Mouse (Mus musculus) heart, embryonic 16.5 days (tissue): Measurements from ENCODE around the gene Chst12. TPM values are rescaled to one million over a fixed set of nuclear protein-coding genes. Genes with fewer than 3 reads are reported as not detected.

Experiments
- ATAC-seq: fragments of 200-750 bp; cut with Nextera tagmentation; replicated peaks from 2 replicates; pipeline ENCODE4 v1.8.0; 2017; ENCODE audit warnings: moderate number of reproducible peaks; ENCODE audit not compliant: insufficient read depth, low FRiP score; ENCODE audit errors: extremely low read depth
- H3K27ac ChIP-seq: fragments of 300-500 bp; sonication (generic); 2 replicates; pipeline ENCODE4 v1.5.1; 2014; ENCODE audit warnings: mild to moderate bottlenecking, low read length, control low read depth, moderate library complexity
- H3K27me3 ChIP-seq: fragments of 300-500 bp; sonication (generic); 2 replicates; pipeline ENCODE4 v1.6.1; 2014; ENCODE audit warnings: low read length, mixed read lengths; ENCODE audit not compliant: control insufficient read depth, insufficient read depth
- H3K36me3 ChIP-seq: fragments of 300-500 bp; sonication (generic); 2 replicates; pipeline ENCODE4 v1.6.1; 2014; ENCODE audit not compliant: control insufficient read depth, insufficient read depth
- H3K4me1 ChIP-seq: fragments of 300-500 bp; sonication (generic); 2 replicates; pipeline ENCODE4 v1.6.1; 2014; ENCODE audit warnings: low read length, mixed read lengths; ENCODE audit not compliant: control insufficient read depth, insufficient read depth
- H3K4me2 ChIP-seq: fragments of 300-500 bp; sonication (generic); 2 replicates; pipeline ENCODE4 v1.6.1; 2014; ENCODE audit warnings: low read depth, mild to moderate bottlenecking, control low read depth, low read length
- H3K4me3 ChIP-seq: fragments of 300-500 bp; sonication (generic); 2 replicates; pipeline ENCODE4 v1.5.1; 2014; ENCODE audit warnings: mild to moderate bottlenecking, control low read depth, low read length
- H3K9ac ChIP-seq: fragments of 300-500 bp; sonication (generic); 2 replicates; pipeline ENCODE4 v1.6.1; 2014; ENCODE audit warnings: low read length, control low read depth
- H3K9me3 ChIP-seq: fragments of 300-500 bp; sonication (generic); replicated peaks from 2 replicates; pipeline ENCODE4 v1.6.1; 2016; ENCODE audit warnings: low read length; ENCODE audit not compliant: control insufficient read depth
- WGBS: fragments of 180-500 bp; shearing (Covaris S2); extraction: QIAGEN DNeasy Blood & Tissue Kit; methylation state at CpG from one replicate; pipeline ENCODE4 v1.1.7; 2014; 5-methylcytosine and 5-hydroxymethylcytosine counted together
- polyA plus RNA-seq: library from polyadenylated mRNA; unstranded; fragments of >200 nt; fragmentation: Nextera tagmentation; extraction: Ambion mirVana; gene quantifications from 2 replicates; pipeline ENCODE4 v1.2.1, GENCODE M21; 2015

Gene Chst12
- polyA plus RNA-seq, 1 experiment from 2014 or later = 13.9 TPM

DNA sequence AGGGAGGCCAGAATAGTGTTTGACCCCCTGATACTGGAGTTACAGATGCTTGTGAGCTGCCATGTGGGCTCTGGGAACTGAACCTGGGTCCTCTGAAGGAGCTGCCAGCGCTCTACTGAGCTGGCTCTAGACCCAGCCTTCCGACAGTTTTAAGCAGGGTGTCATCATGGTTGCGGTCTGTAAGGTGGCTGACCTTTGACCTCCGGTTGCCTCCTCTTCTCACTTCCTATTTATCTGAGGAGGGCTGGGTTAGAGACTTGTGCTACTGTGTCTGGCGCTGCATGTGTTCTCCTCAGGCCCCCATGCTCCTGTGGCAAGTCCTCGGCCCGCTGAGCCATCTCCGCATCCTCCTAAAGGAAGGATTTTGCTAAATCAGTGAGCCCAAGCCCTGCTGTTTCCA is 8.6 kb downstream of the Chst12 start:
- H3K36me3 ChIP-seq = no peaks in the 10 kb centered on the region
- no peak overlapping the region; the same call in 1 of the 2 replicates for H3K27ac ChIP-seq
- H3K4me1 ChIP-seq = peaks cover 10% of the 10 kb centered on the region
- no peak overlapping the region for H3K4me2 ChIP-seq
- no peaks in the 10 kb centered on the region for H3K27me3 ChIP-seq
- no peak overlapping the region for H3K4me3 ChIP-seq
- no peak for ATAC-seq
- WGBS = 85% methylated on average over 8 of the region's 8 CpGs
- no peak overlapping the region for H3K9ac ChIP-seq
- no peaks in the 10 kb centered on the region for H3K9me3 ChIP-seq

DNA sequence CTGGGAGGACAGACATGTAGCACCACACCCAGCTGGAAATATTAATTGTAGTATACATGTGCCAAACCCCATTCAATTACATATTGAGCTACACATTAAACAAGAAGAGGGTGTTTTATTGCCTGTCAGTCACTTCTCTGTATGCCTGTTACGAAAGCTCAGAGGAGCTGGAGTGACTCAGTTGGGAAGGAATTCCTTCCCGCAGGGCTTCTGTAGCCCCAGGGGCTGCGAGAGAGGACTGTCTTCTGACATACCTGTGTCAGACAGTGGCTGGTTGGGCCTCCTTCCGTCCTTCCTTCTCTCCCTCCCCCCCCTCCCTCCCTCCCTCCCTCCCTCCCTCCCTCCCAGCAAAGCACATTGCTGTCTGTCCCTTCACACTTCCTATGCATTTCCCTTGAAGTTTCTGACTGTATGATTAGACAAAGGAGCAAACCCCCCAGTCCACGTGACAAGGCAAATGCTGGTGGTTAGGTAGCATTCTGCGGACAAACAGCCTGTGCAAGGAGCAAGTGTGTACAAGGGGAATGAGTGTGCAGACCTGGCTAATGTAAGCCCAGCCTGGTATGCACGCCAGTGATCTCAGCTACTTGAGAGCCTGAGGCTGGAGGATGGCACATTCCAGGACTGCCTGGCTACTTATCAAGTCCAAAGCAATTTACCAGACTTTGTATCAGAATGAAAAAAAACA is 9.6 kb downstream of the Chst12 start:
- peak; percentile 61 for ATAC-seq
- H3K4me2 ChIP-seq = 0 out of 2 replicates have a peak overlapping the region, but pooled peaks have one; percentile 20
- peaks cover 13% of the 10 kb centered on the region for H3K4me1 ChIP-seq
- H3K36me3 ChIP-seq = no peaks in the 10 kb centered on the region
- no peaks in the 10 kb centered on the region for H3K27me3 ChIP-seq
- no peak overlapping the region for H3K9ac ChIP-seq
- no peaks in the 10 kb centered on the region for H3K9me3 ChIP-seq
- H3K4me3 ChIP-seq = no peak overlapping the region
- 16% methylated on average over 7 of the region's 7 CpGs for WGBS
- H3K27ac ChIP-seq = peak overlapping the region; percentile 30; the same call in 1 of the 2 replicates

DNA sequence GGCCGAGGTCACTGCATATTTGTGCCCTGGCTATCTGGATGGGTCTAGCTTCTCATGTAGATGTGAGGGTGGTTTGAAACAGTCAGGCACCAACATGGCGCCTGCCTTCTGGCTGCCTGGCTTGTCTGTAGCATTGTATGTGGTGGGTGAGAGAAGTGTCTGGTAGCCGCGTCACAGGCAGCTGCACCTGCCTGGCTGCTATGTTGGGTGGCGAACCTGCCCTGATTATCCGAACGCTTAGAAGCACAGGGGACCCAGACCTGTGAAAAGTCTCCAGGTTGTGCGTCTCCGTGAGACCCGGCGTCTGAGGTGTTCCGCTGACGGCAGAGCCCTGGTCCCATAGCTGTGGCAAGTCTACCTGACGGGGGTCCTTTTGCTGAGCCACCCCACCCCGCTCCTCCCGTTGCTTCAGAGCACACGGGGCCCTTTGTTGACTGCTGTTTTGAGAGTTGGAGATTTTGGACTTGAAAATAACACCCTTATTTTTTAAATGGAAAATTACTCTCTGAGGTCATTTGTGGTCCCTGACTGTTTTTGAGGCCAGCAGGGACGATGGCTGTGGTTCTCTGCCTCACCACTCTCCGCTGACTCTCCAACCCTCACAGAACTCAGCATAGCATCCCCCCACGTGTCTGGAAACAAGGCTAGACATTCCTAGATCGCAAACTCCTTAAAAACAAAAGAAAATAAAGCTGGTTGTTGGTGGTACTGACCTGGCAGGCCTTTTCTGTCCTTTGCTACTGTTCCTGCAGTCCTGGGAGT is 12.0 kb downstream of the Chst12 start:
- no peak; the same call in 1 of the 2 replicates for ATAC-seq
- Histone ChIP-seq H3K4me2 (no peak overlapping the region), H3K9ac (no peak overlapping the region), H3K27me3 (no peaks in the 10 kb centered on the region), H3K4me1 (peaks cover 13% of the 10 kb centered on the region), H3K9me3 (no peaks in the 10 kb centered on the region), H3K27ac (peak overlapping the region; percentile 33; the same call in 1 of the 2 replicates), H3K36me3 (no peaks in the 10 kb centered on the region), H3K4me3 (no peak overlapping the region)
- WGBS = 81% methylated on average over 21 of the region's 21 CpGs

DNA sequence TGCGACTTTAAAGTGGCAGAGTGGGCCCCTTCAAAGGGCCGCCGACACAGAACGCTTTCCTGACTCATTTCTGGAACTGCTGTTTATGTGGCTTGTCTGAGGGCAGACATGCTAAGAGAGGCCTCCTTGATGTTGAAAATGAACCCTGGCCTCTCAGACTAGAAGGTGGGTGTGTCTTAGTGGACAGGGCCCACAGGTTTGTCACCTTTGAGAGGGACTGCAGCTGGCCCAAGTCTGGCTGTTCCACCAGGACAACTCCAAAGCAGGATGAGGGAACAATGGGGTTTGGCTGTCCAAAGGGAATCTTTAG is 12.5 kb downstream of the Chst12 start:
- ATAC-seq = no peak
- no peak overlapping the region for H3K27ac ChIP-seq
- WGBS = 50% methylated on average over 4 of the region's 4 CpGs

DNA sequence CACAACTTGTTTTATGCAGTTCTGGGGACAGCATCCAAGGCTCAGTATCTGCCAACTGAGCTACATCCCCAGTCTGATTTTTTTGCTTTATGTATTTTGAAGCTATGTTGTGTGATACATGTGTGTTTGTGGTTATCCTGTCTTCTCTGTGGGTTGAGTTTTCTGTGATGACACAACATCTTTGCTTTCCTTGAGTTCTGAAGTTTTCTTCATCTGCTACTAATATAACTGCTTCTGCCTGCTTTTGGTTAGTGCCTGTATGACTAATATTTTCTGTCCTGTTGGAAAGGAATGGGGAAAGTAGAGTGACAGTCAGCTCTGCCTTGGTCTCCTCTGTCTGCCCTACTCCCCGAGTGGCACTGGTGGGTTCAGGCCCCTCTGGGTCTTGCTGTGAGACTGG is 15.8 kb downstream of the Chst12 start:
- no peak overlapping the region for H3K4me2 ChIP-seq
- H3K27me3 ChIP-seq = no peaks in the 10 kb centered on the region
- no peaks in the 10 kb centered on the region for H3K9me3 ChIP-seq
- WGBS = 76% methylated on average over 1 of the region's 1 CpGs
- H3K9ac ChIP-seq = no peak overlapping the region
- peaks cover 20% of the 10 kb centered on the region for H3K36me3 ChIP-seq
- ATAC-seq = no peak
- H3K27ac ChIP-seq = no peak overlapping the region
- H3K4me3 ChIP-seq = no peak overlapping the region
- 0 out of 2 replicates have a peak, but pooled peaks cover 6% of the 10 kb centered on the region for H3K4me1 ChIP-seq

More for the DNA sequence above, 12.5 kb downstream of the Chst12 start:
- no peak overlapping the region for H3K4me3 ChIP-seq
- no peaks in the 10 kb centered on the region for H3K27me3 ChIP-seq
- H3K4me1 ChIP-seq = peaks cover 13% of the 10 kb centered on the region
- H3K4me2 ChIP-seq = no peak overlapping the region
- H3K9me3 ChIP-seq = no peaks in the 10 kb centered on the region
- no peak overlapping the region for H3K9ac ChIP-seq
- H3K36me3 ChIP-seq = no peaks in the 10 kb centered on the region

DNA sequence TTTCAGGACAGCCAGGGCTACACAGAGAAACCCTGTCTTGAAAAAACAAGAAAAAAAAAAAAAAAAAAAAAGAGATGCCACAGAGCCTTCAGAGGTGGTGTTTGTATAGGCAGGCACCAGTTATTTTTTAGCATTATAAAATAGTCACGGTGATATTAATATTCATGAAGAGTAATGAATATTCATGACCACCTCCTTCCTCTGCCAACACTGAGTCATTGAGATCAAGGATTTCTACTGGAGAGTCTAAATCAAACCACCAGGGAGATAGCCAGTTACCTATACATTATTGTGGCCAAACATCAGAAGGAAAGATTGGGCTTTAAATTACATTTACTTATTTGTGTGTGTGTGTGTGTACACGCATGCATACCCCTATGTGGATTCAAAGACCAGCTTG is 21.4 kb downstream of the Chst12 start:
- no peak overlapping the region for H3K4me2 ChIP-seq
- H3K4me3 ChIP-seq = no peak overlapping the region
- peaks cover 29% of the 10 kb centered on the region for H3K36me3 ChIP-seq
- no peaks in the 10 kb centered on the region for H3K27me3 ChIP-seq
- H3K4me1 ChIP-seq = no peaks in the 10 kb centered on the region
- no peak overlapping the region for H3K27ac ChIP-seq
- peaks cover 5% of the 10 kb centered on the region; the same call in 1 of the 2 replicates for H3K9me3 ChIP-seq
- no peak overlapping the region for H3K9ac ChIP-seq
- ATAC-seq = no peak
- WGBS = 91% methylated on average over 2 of the region's 2 CpGs

DNA sequence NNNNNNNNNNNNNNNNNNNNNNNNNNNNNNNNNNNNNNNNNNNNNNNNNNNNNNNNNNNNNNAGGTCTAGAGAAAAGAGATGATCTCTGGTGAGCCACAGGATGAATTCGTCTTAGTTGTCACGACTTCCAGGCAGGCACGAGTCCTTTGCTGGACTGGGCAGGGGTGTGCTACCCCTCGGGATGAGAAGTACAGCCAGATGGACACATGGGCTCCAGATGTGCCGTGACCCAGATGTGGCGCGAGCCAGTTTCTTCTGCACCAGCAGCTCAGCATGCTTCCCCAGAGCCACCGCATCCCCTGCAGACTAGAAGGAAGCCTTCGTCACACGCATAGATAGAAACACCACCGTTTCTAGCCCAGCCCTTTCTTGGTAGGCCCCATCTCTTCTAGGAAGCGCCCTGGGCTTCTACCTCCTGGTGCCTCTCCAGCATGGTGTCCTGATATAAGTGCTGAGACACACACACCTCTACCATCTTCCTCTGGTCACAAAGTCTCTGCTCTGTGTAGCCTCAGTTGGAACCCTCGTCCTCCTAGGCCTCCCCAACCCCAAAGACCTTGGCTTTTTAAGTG is 32.8 kb downstream of the Chst12 start:
- Histone ChIP-seq H3K9ac (no peak overlapping the region), H3K27ac (no peak overlapping the region), H3K4me3 (no peak overlapping the region), H3K4me1 (peaks cover 6% of the 10 kb centered on the region), H3K27me3 (no peaks in the 10 kb centered on the region), H3K9me3 (no peaks in the 10 kb centered on the region), H3K36me3 (no peaks in the 10 kb centered on the region), H3K4me2 (no peak overlapping the region)
- 72% methylated on average over 13 of the region's 13 CpGs for WGBS
- ATAC-seq = no peak

DNA sequence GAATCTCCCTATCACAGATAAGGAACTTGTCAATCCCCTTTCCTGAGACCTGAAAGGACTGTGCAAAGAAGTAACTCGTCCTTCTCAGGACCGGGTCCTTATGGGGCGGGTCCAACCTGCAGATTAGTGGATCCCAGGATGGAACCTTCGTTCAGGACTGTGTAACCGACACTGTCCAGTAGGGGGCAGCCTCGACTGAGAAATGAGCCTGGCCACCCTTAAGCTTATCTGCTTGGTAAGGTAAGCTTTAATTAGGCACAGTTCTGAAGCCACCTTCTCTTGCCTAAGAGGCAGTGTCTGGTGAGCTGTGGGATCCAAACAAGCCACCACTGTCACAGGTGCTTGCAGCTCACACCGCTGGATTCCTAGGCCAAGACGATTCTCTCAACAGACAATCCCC is 34.8 kb downstream of the Chst12 start:
- Histone ChIP-seq H3K36me3 (no peaks in the 10 kb centered on the region), H3K9me3 (no peaks in the 10 kb centered on the region), H3K4me2 (no peak overlapping the region), H3K9ac (no peak overlapping the region), H3K27ac (no peak overlapping the region), H3K4me3 (no peak overlapping the region), H3K4me1 (peaks cover 6% of the 10 kb centered on the region), H3K27me3 (no peaks in the 10 kb centered on the region)
- ATAC-seq = peak; percentile 52; the same call in 1 of the 2 replicates
- WGBS = 14% methylated on average over 8 of the region's 8 CpGs
